Mouse (Mus musculus): Measurements from ENCODE around the gene Gorab. TPM values are rescaled to one million over a fixed set of nuclear protein-coding genes. Genes with fewer than 3 reads are reported as not detected.

Gene Gorab
- 6.7 and 7.7 TPM in 2 replicates for polyA plus RNA-seq (2015; fragmentation: Nextera tagmentation; extraction: Ambion mirVana)

GRCm38 (mm10) chr1:163403498-163404126 is at the start of gene Gorab:
Gene Gorab, minus strand, starts transcription at chr1:163403669.

Other genes with a start within 250 kb of the Gorab start
- gene Prrx1, start 90.0 kb downstream of the Gorab start, polyA plus RNA-seq (2015; fragmentation: Nextera tagmentation; extraction: Ambion mirVana): 34.2 and 35.2 TPM in 2 replicates